Mouse (Mus musculus): ENCODE data around the gene Tpgs1. TPM values are rescaled to one million over a fixed set of nuclear protein-coding genes. Genes with fewer than 3 reads are reported as not detected.

Gene Tpgs1
- polyA plus RNA-seq, 1 experiment from 2014 or later: 90.2 TPM

- Histone ChIP-seq H3K27me3 (peaks cover 2% of the 10 kb centered on the region; the same call in 1 of the 2 replicates), H3K4me2 (no peak overlapping the region), H3K27ac (replicated peaks) (no peak overlapping the region), H3K4me3 (no peak overlapping the region), H3K9ac (no peak overlapping the region), H3K4me1 (replicated peaks) (peaks cover 33% of the 10 kb centered on the region), H3K9me3 (no peaks in the 10 kb centered on the region), H3K36me3 (peaks cover 54% of the 10 kb centered on the region)
- 80% methylated on average over 7 of the region's 7 CpGs for WGBS
- no peak for ATAC-seq (ENCODE audit: low read depth)
These were observed 40.1 kb downstream of the Tpgs1 start for GRCm38 (mm10) chr10:79709307-79709706.

- H3K4me3 ChIP-seq: no peak overlapping the region
- H3K4me2 ChIP-seq: no peak overlapping the region
- no peak for ATAC-seq (ENCODE audit: low read depth)
- H3K4me1 ChIP-seq (replicated peaks): peaks cover 25% of the 10 kb centered on the region
- no peak overlapping the region for H3K27ac ChIP-seq (replicated peaks)
- H3K9ac ChIP-seq: no peak overlapping the region
- WGBS: 95% methylated on average over 1 of the region's 1 CpGs
- H3K27me3 ChIP-seq: peaks cover 29% of the 10 kb centered on the region
- peaks cover 49% of the 10 kb centered on the region for H3K36me3 ChIP-seq
- H3K9me3 ChIP-seq: no peaks in the 10 kb centered on the region
These were observed 42.9 kb downstream of the Tpgs1 start for GRCm38 (mm10) chr10:79712029-79712428.

GRCm38 (mm10) chr10:79712499-79713126 lies 43.4 kb downstream of the Tpgs1 start:
- peaks cover 43% of the 10 kb centered on the region for H3K36me3 ChIP-seq
- no peak overlapping the region for H3K4me3 ChIP-seq
- no peak overlapping the region for H3K27ac ChIP-seq (replicated peaks)
- no peak overlapping the region for H3K9ac ChIP-seq
- 8% methylated on average over 4 of the region's 6 CpGs for WGBS
- ATAC-seq (ENCODE audit: low read depth): no peak
- peaks cover 35% of the 10 kb centered on the region for H3K27me3 ChIP-seq
- peaks cover 25% of the 10 kb centered on the region for H3K4me1 ChIP-seq (replicated peaks)
- no peak overlapping the region for H3K4me2 ChIP-seq
- no peaks in the 10 kb centered on the region for H3K9me3 ChIP-seq

GRCm38 (mm10) chr10:79713163-79713562 lies 44.0 kb downstream of the Tpgs1 start:
- ATAC-seq (ENCODE audit: low read depth): no peak
- Histone ChIP-seq H3K4me1 (replicated peaks) (peaks cover 26% of the 10 kb centered on the region), H3K4me3 (no peak overlapping the region), H3K27ac (replicated peaks) (no peak overlapping the region), H3K9me3 (no peaks in the 10 kb centered on the region), H3K27me3 (peaks cover 40% of the 10 kb centered on the region), H3K9ac (no peak overlapping the region), H3K4me2 (no peak overlapping the region), H3K36me3 (peaks cover 41% of the 10 kb centered on the region)
- WGBS: 61% methylated on average over 1 of the region's 1 CpGs

- H3K4me2 ChIP-seq: no peak overlapping the region
- no peaks in the 10 kb centered on the region for H3K9me3 ChIP-seq
- H3K9ac ChIP-seq: no peak overlapping the region
- 55% methylated on average over 4 of the region's 4 CpGs for WGBS
- no peak for ATAC-seq (ENCODE audit: low read depth)
- peaks cover 28% of the 10 kb centered on the region for H3K4me1 ChIP-seq (replicated peaks)
- H3K27ac ChIP-seq (replicated peaks): no peak overlapping the region
- H3K36me3 ChIP-seq: peaks cover 25% of the 10 kb centered on the region
- peaks cover 58% of the 10 kb centered on the region for H3K27me3 ChIP-seq
- H3K4me3 ChIP-seq: no peak overlapping the region
These were observed 45.8 kb downstream of the Tpgs1 start for GRCm38 (mm10) chr10:79714996-79715395.

GRCm38 (mm10) chr10:79716254-79716987 lies 47.3 kb downstream of the Tpgs1 start, which contains the start of gene Hcn2:
Hcn2 (plus strand) TSS chr10:79716634.
- ATAC-seq (ENCODE audit: low read depth): peak; percentile 69
- 3% methylated on average over 51 of the region's 91 CpGs for WGBS
- H3K27ac ChIP-seq (replicated peaks): no peak within 1 kb of the TSS
- peak within 1 kb of the TSS; percentile 66 for H3K4me3 ChIP-seq
- peaks cover 11% of the 10 kb centered on the region for H3K36me3 ChIP-seq
- peak within 1 kb of the TSS; percentile 90 for H3K4me2 ChIP-seq
- H3K9ac ChIP-seq: peak within 1 kb of the TSS; percentile 82
- peaks cover 65% of the 10 kb centered on the region for H3K27me3 ChIP-seq
- peaks cover 28% of the 10 kb centered on the region for H3K4me1 ChIP-seq (replicated peaks)
- H3K9me3 ChIP-seq: no peaks in the 10 kb centered on the region

- Histone ChIP-seq H3K9me3 (no peaks in the 10 kb centered on the region), H3K36me3 (peaks cover 5% of the 10 kb centered on the region), H3K4me3 (peak overlapping the region; percentile 66), H3K27me3 (peaks cover 65% of the 10 kb centered on the region), H3K4me1 (replicated peaks) (peaks cover 28% of the 10 kb centered on the region), H3K9ac (peak overlapping the region; percentile 82), H3K4me2 (peak overlapping the region; percentile 90), H3K27ac (replicated peaks) (no peak overlapping the region)
- ATAC-seq (ENCODE audit: low read depth): peak; percentile 12
- under 1% methylated on average over 44 of the region's 44 CpGs for WGBS
These were observed 47.8 kb downstream of the Tpgs1 start for GRCm38 (mm10) chr10:79716988-79717355.

- WGBS: 5% methylated on average over 43 of the region's 43 CpGs
- Histone ChIP-seq H3K4me2 (peak overlapping the region; percentile 90), H3K4me3 (peak overlapping the region; percentile 66), H3K9me3 (no peaks in the 10 kb centered on the region), H3K27ac (replicated peaks) (no peak overlapping the region), H3K9ac (peak overlapping the region; percentile 82), H3K36me3 (no peaks in the 10 kb centered on the region), H3K4me1 (replicated peaks) (peaks cover 30% of the 10 kb centered on the region), H3K27me3 (peaks cover 65% of the 10 kb centered on the region)
- no peak for ATAC-seq (ENCODE audit: low read depth)
These were observed 48.6 kb downstream of the Tpgs1 start for GRCm38 (mm10) chr10:79717640-79718357.

- Histone ChIP-seq H3K27ac (replicated peaks) (no peak overlapping the region), H3K9ac (no peak overlapping the region), H3K4me1 (replicated peaks) (peaks cover 25% of the 10 kb centered on the region), H3K27me3 (peaks cover 45% of the 10 kb centered on the region), H3K36me3 (no peaks in the 10 kb centered on the region), H3K4me3 (no peak overlapping the region), H3K9me3 (no peaks in the 10 kb centered on the region), H3K4me2 (no peak overlapping the region)
- WGBS: 75% methylated on average over 5 of the region's 5 CpGs
- ATAC-seq (ENCODE audit: low read depth): no peak
These were observed 51.9 kb downstream of the Tpgs1 start for GRCm38 (mm10) chr10:79721089-79721488.

- WGBS: 67% methylated on average over 6 of the region's 6 CpGs
- H3K36me3 ChIP-seq: no peaks in the 10 kb centered on the region
- peaks cover 26% of the 10 kb centered on the region for H3K27me3 ChIP-seq
- ATAC-seq (ENCODE audit: low read depth): no peak
- H3K9ac ChIP-seq: no peak overlapping the region
- H3K27ac ChIP-seq (replicated peaks): no peak overlapping the region
- no peak overlapping the region for H3K4me2 ChIP-seq
- H3K9me3 ChIP-seq: no peaks in the 10 kb centered on the region
- H3K4me3 ChIP-seq: no peak overlapping the region
- peaks cover 6% of the 10 kb centered on the region for H3K4me1 ChIP-seq (replicated peaks)
These were observed 53.9 kb downstream of the Tpgs1 start for GRCm38 (mm10) chr10:79723047-79723446.

- Histone ChIP-seq H3K9ac (no peak overlapping the region), H3K9me3 (no peaks in the 10 kb centered on the region), H3K27ac (replicated peaks) (no peak overlapping the region), H3K4me1 (replicated peaks) (0 out of 2 replicates have a peak, but pooled peaks cover 2% of the 10 kb centered on the region), H3K4me2 (no peak overlapping the region), H3K36me3 (no peaks in the 10 kb centered on the region), H3K27me3 (peaks cover 19% of the 10 kb centered on the region), H3K4me3 (no peak overlapping the region)
- ATAC-seq (ENCODE audit: low read depth): no peak
- 92% methylated on average over 7 of the region's 7 CpGs for WGBS
These were observed 54.5 kb downstream of the Tpgs1 start for GRCm38 (mm10) chr10:79723692-79724091.
